ENCODE assay signal across 12 mouse cellular contexts in the genomic region with DNA sequence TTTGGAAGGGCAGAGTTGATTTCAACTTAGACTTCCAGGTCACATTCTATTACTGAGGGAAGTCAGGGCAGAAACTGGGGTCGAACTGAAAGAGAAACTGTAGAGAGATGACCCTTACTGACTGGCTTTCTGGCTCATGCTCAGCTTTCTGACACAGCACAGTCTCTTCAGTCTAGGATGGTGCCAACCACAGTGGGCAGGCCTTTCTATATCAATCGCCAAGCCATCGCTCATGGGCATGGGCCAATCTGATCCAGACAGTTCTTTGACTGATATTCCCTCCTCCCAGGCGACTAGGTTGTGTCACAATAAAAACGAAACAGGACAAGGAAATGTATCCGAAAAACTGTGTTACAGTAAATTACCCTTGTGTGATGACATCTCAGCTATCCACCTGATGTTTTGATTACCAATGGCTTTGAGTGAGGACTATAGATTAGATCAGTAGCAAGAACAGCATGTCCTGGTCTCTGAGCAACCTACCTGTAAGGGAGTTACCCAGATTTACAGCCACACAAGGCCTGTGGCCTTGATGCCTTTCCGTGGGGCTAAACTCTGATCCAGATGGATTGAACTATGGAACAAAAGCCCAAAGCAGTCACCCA.
DNase-seq lines count a peak whose midpoint lies in the region; ATAC-seq and TF ChIP-seq lines count a peak whose summit lies in the region.
"Had no signal": no experiment of that assay in that cellular context is flagged by ENCODE, and none has a peak within 500 bp of the region (broad histone marks: within the 10 kb centered on the region; RNA-seq: fewer than 3 reads in every experiment).

No protein-coding gene starts in this region.

- H3K9ac ChIP-seq in forebrain, embryonic 15.5 days (replicated peaks) = no peak overlapping the region
- H3K9ac ChIP-seq in forebrain, embryonic 11.5 days (ENCODE audit: low read length) = no peak overlapping the region
- no peak overlapping the region for H3K9ac ChIP-seq in kidney, postnatal 0 days (ENCODE audit: low read depth, low read length)
- H3K9ac ChIP-seq in hindbrain, embryonic 14.5 days = 0 out of 2 replicates have a peak overlapping the region, but pooled peaks have one; percentile 34
- H3K9ac ChIP-seq: embryonic facial prominence, embryonic 12.5 days; stomach, embryonic 15.5 days had no signal

- 0 out of 2 replicates have a peak, but pooled peaks have one; percentile 9 for ATAC-seq in forebrain, embryonic 15.5 days (replicated peaks)
- no peak for ATAC-seq in forebrain, embryonic 11.5 days (replicated peaks; ENCODE audit: low FRiP score)
- no peak for ATAC-seq in kidney, postnatal 0 days (replicated peaks; ENCODE audit: low FRiP score, low read depth)
- ATAC-seq in hindbrain, embryonic 14.5 days (ENCODE audit: low FRiP score) = 0 out of 2 replicates have a peak, but pooled peaks have one; percentile 11
- no peak for ATAC-seq in granulocyte monocyte progenitor cell, adult 5-6 weeks (replicated peaks; ENCODE audit: poor library complexity, severe bottlenecking)
- ATAC-seq: intestine, postnatal 0 days had no signal

- no peaks in the 10 kb centered on the region for H3K9me3 ChIP-seq in forebrain, embryonic 15.5 days
- H3K9me3 ChIP-seq in forebrain, embryonic 11.5 days (ENCODE audit: control insufficient read depth, low read length) = no peaks in the 10 kb centered on the region
- H3K9me3 ChIP-seq in kidney, postnatal 0 days (replicated peaks; ENCODE audit: low read length) = no peaks in the 10 kb centered on the region
- H3K9me3 ChIP-seq in hindbrain, embryonic 14.5 days (ENCODE audit: control insufficient read depth, low read length) = no peaks in the 10 kb centered on the region
- H3K9me3 ChIP-seq: embryonic facial prominence, embryonic 12.5 days; stomach, embryonic 15.5 days had no signal

- peaks cover 10% of the 10 kb centered on the region for H3K4me1 ChIP-seq in forebrain, embryonic 15.5 days
- H3K4me1 ChIP-seq in forebrain, embryonic 11.5 days (replicated peaks; ENCODE audit: control insufficient read depth, insufficient read depth, low read length) = no peaks in the 10 kb centered on the region
- 0 out of 2 replicates have a peak, but pooled peaks cover 4% of the 10 kb centered on the region for H3K4me1 ChIP-seq in kidney, postnatal 0 days (replicated peaks; ENCODE audit: insufficient read depth, low read length)
- H3K4me1 ChIP-seq in hindbrain, embryonic 14.5 days (replicated peaks; ENCODE audit: control insufficient read depth, insufficient read depth, low read length) = 0 out of 2 replicates have a peak, but pooled peaks cover 7% of the 10 kb centered on the region
- H3K4me1 ChIP-seq: embryonic facial prominence, embryonic 12.5 days; stomach, embryonic 15.5 days had no signal

- H3K36me3 ChIP-seq in forebrain, embryonic 15.5 days = no peaks in the 10 kb centered on the region
- H3K36me3 ChIP-seq in forebrain, embryonic 11.5 days (ENCODE audit: control insufficient read depth, insufficient read depth, low read length) = no peaks in the 10 kb centered on the region
- no peaks in the 10 kb centered on the region for H3K36me3 ChIP-seq in kidney, postnatal 0 days (ENCODE audit: insufficient read depth, low read length)
- H3K36me3 ChIP-seq in hindbrain, embryonic 14.5 days (replicated peaks; ENCODE audit: control insufficient read depth, insufficient read depth) = no peaks in the 10 kb centered on the region
- H3K36me3 ChIP-seq: embryonic facial prominence, embryonic 12.5 days; stomach, embryonic 15.5 days had no signal

- H3K27ac ChIP-seq in forebrain, embryonic 15.5 days (replicated peaks) = no peak overlapping the region; the same call in 1 of the 2 replicates
- H3K27ac ChIP-seq in forebrain, embryonic 11.5 days (ENCODE audit: low read depth, low read length) = no peak overlapping the region
- no peak overlapping the region for H3K27ac ChIP-seq in kidney, postnatal 0 days
- no peak overlapping the region; the same call in 1 of the 2 replicates for H3K27ac ChIP-seq in hindbrain, embryonic 14.5 days
- H3K27ac ChIP-seq: embryonic facial prominence, embryonic 12.5 days; stomach, embryonic 15.5 days had no signal

- H3K4me2 ChIP-seq in forebrain, embryonic 15.5 days (replicated peaks) = peak overlapping the region; percentile 35; the same call in 1 of the 2 replicates
- H3K4me2 ChIP-seq in forebrain, embryonic 11.5 days (ENCODE audit: low read depth, low read length, severe bottlenecking) = no peak overlapping the region
- peak overlapping the region; percentile 43 for H3K4me2 ChIP-seq in kidney, postnatal 0 days (ENCODE audit: low read length)
- peak overlapping the region; percentile 37; the same call in 1 of the 2 replicates for H3K4me2 ChIP-seq in hindbrain, embryonic 14.5 days (replicated peaks)
- H3K4me2 ChIP-seq: embryonic facial prominence, embryonic 12.5 days had no signal

- no peak overlapping the region for H3K4me3 ChIP-seq in forebrain, embryonic 15.5 days
- no peak overlapping the region for H3K4me3 ChIP-seq in forebrain, embryonic 11.5 days (ENCODE audit: low read depth, low read length)
- no peak overlapping the region for H3K4me3 ChIP-seq in kidney, postnatal 0 days (replicated peaks; ENCODE audit: low read depth, low read length)
- no peak overlapping the region for H3K4me3 ChIP-seq in hindbrain, embryonic 14.5 days (replicated peaks; ENCODE audit: low read length)
- H3K4me3 ChIP-seq: embryonic facial prominence, embryonic 12.5 days; stomach, embryonic 15.5 days had no signal

- H3K27me3 ChIP-seq in forebrain, embryonic 15.5 days = no peaks in the 10 kb centered on the region
- no peaks in the 10 kb centered on the region for H3K27me3 ChIP-seq in forebrain, embryonic 11.5 days (ENCODE audit: control insufficient read depth, insufficient read depth, low read length)
- no peaks in the 10 kb centered on the region for H3K27me3 ChIP-seq in kidney, postnatal 0 days (ENCODE audit: insufficient read depth, low read length)
- H3K27me3 ChIP-seq in hindbrain, embryonic 14.5 days (ENCODE audit: control insufficient read depth, insufficient read depth, low read length) = no peaks in the 10 kb centered on the region
- H3K27me3 ChIP-seq: embryonic facial prominence, embryonic 12.5 days; stomach, embryonic 15.5 days had no signal

- no peak for DNase-seq in forebrain, embryonic 11.5 days (ENCODE audit: low spot score)
- DNase-seq in kidney, postnatal 0 days (ENCODE audit: low spot score) = no peak
- DNase-seq in kidney, postnatal 4 days = no peak
- peak; percentile 16 for DNase-seq in Muller cell, postnatal 12 days (ENCODE audit: inconsistent ontology term)
- no peak for DNase-seq in hindbrain, embryonic 14.5 days (ENCODE audit: low spot score)
- DNase-seq in adrenal gland, postnatal 36 days = no peak
- DNase-seq: right cerebral cortex, postnatal 4 days had no signal

- WGBS in forebrain, embryonic 15.5 days = 88% methylated on average over 7 of the region's 7 CpGs
- 88% methylated on average over 7 of the region's 7 CpGs for WGBS in forebrain, embryonic 11.5 days
- WGBS in kidney, postnatal 0 days = 74% methylated on average over 7 of the region's 7 CpGs
- 91% methylated on average over 7 of the region's 7 CpGs for WGBS in hindbrain, embryonic 14.5 days

- no peak for TF ChIP-seq CTCF in kidney, postnatal 0 days (IDR thresholded peaks at IDR 0.05; ENCODE audit: low read depth)

Comparison
In these comparisons a context has a peak if more than half of its experiments do, and no peak if none do; other contexts are left out.
1. ATAC-seq: peak in forebrain, embryonic 15.5 days (single experiment) and hindbrain, embryonic 14.5 days (single experiment); none in forebrain, embryonic 11.5 days (single experiment), kidney, postnatal 0 days (single experiment) and granulocyte monocyte progenitor cell, adult 5-6 weeks (single experiment).